Mouse (Mus musculus): Measurements from ENCODE around the gene Slc12a7.

DNA sequence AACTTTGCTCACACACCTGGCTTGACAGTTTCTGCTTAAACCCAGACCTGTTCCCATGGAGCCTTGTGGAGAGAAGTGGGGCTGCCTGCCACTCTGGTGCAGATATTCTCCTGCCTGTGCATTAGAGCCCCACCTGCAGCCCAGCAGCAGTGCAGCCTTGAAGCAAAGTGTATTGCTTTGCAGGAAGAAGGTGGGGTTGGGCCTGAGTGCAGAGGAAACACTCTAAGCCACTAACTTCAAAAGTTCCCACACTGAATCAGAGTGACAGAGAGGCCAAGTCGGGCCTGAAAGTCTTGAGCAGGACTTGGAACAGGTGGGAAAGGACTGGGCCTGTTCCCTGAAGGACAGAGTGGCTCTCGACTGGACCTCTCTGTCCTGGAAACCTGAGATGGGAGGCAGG, 39.8 kb downstream of the Slc12a7 start:
- TF ChIP-seq EP300 (IDR thresholded peaks at IDR 0.05; ENCODE audit: low read depth) (no peak), CTCF (IDR thresholded peaks at IDR 0.05; ENCODE audit: low read depth) (peak; percentile 47)

All from heart, postnatal 0 days (tissue).